Mouse (Mus musculus): ENCODE results near the gene Gm37240.

The Gm37240 gene

GRCm38 (mm10) chr3:85500096-85500495 lies 387.2 kb downstream of the Gm37240 start:
- ATAC-seq (ENCODE audit: low TSS enrichment) = no peak

GRCm38 (mm10) chr3:85496146-85496545 lies 391.2 kb downstream of the Gm37240 start:
- peak; percentile 48 for ATAC-seq (ENCODE audit: low TSS enrichment)

DNA sequence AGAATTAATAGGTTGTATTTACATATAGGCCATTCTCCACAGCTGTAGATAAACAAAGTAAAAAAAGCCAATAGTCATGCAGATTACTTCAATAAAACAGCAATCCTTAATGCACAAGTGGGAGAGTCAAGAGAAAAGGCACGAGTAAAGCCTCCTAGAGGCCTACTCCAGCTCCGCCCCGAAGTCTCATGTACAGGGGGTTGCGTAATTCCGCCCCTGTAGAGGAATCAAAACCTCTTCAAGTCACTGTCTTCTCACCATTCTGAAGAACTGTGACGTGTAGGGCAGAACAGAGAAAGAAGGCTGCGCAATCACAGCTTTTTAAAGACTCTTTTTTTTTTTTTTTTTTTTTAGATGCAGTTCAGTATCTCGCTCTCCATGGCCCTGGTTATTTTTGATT lies 393.5 kb downstream of the Gm37240 start:
- ATAC-seq (ENCODE audit: low TSS enrichment) = peak; percentile 36

GRCm38 (mm10) chr3:85490204-85490603 lies 397.1 kb downstream of the Gm37240 start:
- peak; percentile 68 for ATAC-seq (ENCODE audit: low TSS enrichment)

GRCm38 (mm10) chr3:85487379-85487778 lies 399.9 kb downstream of the Gm37240 start:
- ATAC-seq (ENCODE audit: low TSS enrichment) = no peak

DNA sequence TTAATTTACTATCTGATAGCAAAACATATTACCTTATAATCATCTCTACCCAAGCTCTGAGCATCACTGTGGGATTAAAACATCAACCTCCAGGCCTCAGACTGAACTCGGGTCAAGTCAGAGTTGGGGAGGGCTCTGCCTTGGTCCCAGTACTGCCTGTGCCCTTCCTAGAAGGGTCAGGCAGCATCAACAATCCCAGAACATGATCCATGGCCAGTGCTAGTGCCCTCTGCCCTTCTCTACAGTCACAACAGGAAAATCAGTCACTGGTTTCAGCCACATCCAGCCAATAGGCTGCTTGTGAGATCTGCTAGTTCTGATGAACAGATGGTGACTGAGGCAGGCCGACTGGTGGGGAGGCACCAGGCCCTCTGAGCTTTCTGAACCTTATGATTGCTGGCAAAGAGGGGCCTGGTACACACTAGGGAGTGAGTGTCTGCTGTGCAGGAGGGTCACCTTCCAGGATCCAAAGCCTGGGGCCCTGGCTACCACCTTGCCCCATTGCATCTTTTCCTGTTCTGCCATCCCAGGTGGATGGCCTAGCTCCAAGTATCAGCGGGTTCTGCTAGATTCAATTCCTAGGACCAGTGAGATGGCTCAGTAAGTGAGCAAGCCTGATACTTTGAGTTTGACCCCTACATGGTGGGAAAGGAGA lies 401.7 kb downstream of the Gm37240 start:
- ATAC-seq (ENCODE audit: low TSS enrichment) = no peak

DNA sequence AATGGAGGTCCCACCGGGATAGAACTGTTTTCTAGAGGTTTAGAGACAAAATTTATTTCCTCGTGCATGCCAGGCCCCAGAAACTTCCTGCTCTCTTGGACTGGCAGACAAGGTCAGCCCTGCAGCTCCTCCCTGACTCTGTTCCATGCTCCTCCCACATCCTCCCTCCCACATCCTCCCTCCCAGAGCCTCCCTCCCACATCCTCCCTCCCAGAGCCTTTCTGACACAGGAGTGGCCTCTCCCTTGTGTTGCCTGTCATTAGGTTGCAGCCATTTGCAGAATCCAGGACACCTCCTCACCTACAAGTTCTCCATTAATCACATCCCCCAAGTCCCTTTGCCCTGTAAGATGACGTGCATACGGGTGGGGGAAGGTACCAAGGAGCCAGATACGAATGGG lies 404.7 kb downstream of the Gm37240 start:
- ATAC-seq (ENCODE audit: low TSS enrichment) = no peak

- ATAC-seq (ENCODE audit: low TSS enrichment) = no peak
These were observed 406.7 kb downstream of the Gm37240 start for GRCm38 (mm10) chr3:85480638-85481037.

- ATAC-seq (ENCODE audit: low TSS enrichment) = no peak
These were observed 408.6 kb downstream of the Gm37240 start for GRCm38 (mm10) chr3:85478731-85479130.

DNA sequence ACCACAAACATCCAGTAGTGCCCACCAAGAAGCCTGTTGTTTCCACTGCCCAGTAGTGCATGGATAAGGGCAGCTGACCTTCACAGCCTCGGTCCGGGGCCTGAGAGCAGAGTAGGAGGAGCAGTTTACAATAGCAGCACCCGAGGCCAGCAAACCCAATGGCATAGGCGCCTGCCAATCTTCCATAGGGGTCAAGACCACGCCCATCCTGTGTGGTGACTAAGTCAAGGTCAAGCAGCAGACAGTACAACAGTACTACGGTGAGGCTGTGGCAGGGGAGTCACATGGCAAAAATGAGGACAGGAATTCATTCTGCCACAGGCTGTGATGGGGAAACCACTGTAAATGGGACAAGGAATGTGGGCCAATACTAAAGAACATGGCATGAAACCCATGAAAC lies 417.6 kb downstream of the Gm37240 start:
- ATAC-seq (ENCODE audit: low TSS enrichment) = no peak

- ATAC-seq (ENCODE audit: low TSS enrichment) = no peak
These were observed 418.3 kb downstream of the Gm37240 start for GRCm38 (mm10) chr3:85468995-85469394.

- peak; percentile 90 for ATAC-seq (ENCODE audit: low TSS enrichment)
These were observed 421.9 kb downstream of the Gm37240 start for GRCm38 (mm10) chr3:85465283-85466025.

GRCm38 (mm10) chr3:85460021-85460420 lies 427.3 kb downstream of the Gm37240 start:
- no peak for ATAC-seq (ENCODE audit: low TSS enrichment)

- no peak for ATAC-seq (ENCODE audit: low TSS enrichment)
These were observed 430.3 kb downstream of the Gm37240 start for GRCm38 (mm10) chr3:85456983-85457382.

DNA sequence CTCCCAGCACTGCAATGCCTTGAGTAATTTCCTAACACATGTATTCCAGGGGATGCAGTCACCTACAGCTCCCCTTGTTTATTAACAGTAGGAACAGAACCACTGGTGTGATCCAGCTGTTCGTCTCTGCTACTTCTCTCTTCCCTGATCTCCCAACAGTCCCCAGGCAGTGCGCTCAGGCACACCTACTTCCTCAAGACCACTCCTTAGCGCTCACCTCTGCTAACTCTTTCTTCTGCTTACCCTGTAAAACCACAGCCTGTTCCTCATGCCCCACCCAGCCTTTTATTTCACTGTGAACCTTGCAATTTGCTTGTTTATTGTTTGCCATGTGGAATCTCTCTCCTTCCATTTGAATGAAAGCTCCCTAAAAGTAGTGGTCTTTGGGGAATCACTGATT lies 431.9 kb downstream of the Gm37240 start:
- no peak for ATAC-seq (ENCODE audit: low TSS enrichment)

DNA sequence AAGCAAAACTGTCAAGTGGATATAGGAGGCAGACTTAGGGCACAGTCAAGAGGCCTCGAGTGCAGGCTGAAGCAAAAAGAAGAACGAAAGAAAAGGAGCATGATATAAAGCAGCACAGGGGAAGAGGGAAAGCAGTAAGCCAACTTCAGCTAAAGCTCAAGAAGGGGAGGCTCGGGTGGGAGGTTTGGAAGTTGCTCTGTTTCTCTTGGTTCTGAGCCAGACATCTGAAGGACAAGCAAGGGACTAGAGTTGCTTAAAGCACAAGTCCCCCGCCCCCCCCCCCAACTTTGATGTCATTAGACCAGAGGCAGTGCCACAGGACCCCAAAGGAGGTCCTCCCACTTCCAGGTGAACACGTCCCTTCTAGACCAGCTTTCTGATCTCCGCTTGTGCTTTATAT lies 433.3 kb downstream of the Gm37240 start:
- no peak for ATAC-seq (ENCODE audit: low TSS enrichment)

- peak; percentile 74 for ATAC-seq (ENCODE audit: low TSS enrichment)
These were observed 437.9 kb downstream of the Gm37240 start for GRCm38 (mm10) chr3:85449461-85449860.

- peak; percentile 71 for ATAC-seq (ENCODE audit: low TSS enrichment)
These were observed 444.5 kb downstream of the Gm37240 start for GRCm38 (mm10) chr3:85442781-85443180.

DNA sequence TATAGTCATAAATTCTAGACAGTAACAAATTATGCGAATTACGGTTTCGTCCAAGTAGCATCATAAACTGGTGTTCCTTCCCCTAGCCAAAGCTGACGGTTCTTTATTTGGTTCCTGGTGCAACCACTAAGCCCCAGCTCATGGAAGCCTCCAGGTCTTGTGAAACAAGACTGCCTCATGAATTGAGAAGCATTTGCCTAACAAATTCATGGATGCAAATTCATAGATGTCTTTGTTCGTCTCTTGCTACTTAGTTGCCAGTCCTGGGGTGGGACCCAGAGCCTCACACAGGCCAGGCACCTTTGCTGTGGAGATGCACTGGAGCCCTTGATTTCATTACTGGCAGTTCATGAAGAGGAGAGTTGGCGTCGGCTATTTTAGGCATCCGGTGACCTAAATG lies 445.1 kb downstream of the Gm37240 start:
- ATAC-seq (ENCODE audit: low TSS enrichment) = peak; percentile 33

DNA sequence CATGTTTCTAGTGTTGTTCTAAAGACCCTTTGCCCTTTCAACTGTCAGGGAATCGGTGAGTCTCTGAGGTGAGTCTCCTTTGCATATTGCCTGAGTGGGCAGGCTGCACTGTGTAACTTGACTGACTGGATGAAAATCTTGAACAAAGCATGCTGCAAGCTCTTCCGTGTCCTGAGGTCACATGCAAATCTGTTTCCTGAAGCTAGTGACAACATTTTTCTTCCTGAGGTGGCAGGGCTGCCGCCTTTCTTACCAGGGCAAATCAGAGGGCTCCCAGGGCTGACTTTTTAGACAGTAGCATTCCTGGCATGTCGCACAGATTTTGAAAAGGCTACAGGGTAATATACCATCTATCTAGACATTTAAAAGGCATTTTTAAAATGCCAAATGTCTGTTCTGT lies 451.9 kb downstream of the Gm37240 start:
- ATAC-seq (ENCODE audit: low TSS enrichment) = no peak

DNA sequence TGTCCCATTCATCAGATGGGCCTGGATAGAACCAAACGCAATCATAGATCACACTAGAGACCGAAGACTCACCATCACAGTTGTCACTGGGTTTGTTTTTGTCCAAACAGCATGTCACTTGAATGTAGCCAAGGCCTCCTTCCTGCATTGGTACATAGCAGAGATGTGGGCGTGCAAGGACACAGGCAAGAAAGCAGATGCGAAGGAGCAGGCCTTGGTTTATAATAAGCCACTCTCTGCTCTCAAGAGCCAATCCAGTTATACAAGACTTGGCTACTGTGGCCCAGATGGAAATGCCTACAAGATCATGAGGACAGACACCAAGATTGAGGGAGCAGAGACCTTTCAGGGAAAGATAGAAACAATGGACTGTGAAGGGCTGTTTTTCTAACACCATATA lies 456.1 kb downstream of the Gm37240 start:
- peak; percentile 66 for ATAC-seq (ENCODE audit: low TSS enrichment)

DNA sequence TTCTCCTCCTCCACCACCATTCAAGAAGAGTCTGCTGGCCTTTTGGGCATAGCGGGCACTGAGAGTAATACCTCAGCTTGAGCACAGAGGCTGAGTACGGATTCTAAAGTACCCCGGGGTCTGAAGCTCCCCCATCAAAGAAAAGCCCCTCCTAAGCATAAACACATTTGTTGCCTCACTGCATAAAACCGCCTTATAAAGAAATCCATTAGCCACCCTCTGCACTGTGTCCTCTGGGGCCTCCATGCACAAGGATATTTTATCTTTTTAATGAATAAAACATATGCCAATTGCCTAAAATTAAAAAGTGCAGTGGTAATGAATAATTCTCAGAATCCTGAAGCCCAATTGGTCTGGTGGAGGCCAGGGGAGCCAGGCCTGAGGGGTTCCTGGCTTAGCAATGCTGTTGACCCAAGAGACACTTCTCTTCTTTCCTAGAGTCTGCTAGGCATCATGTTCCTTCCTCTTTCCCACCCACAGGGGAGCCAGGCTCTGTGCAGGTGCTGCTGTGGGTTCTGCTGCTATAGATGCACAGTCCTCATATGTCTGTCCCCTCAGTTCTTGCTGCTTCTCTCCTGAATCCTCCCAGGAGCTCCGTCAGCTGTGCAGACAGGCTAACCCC lies 463.8 kb downstream of the Gm37240 start:
- ATAC-seq (ENCODE audit: low TSS enrichment) = peak; percentile 64; the same call in 1 of the 2 replicates

DNA sequence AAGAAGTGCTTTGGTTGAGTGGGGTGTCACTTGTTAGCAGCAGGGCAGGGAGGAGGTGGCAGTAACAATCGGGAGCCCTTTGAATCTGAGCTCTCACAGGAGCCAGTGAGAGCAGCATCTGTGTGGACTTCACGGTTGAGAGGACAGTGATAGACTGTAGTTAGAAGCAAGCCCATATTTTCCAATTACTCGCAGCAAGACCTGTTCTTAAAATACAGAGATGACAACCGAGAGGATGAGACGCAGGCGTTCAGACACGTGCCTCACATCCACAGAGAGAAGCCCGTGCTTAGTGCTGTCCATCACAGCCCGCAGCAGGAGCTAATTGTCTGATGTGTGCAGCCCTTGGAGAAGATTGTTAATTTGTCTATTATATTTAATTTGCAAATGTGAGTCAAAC lies 465.9 kb downstream of the Gm37240 start:
- ATAC-seq (ENCODE audit: low TSS enrichment) = peak; percentile 66
